Mouse (Mus musculus) forebrain, embryonic 10.5 days (tissue): ENCODE results near the gene Slc31a2. TPM values are rescaled to one million over a fixed set of nuclear protein-coding genes. Genes with fewer than 3 reads are reported as not detected.

Source experiments
- DNase-seq: peaks from one replicate; pipeline ENCODE4 v3.0.0-alpha.2; 2017; ENCODE audit warnings: low spot score; ENCODE audit errors: extremely low spot score
- H3K27ac ChIP-seq: fragments of 300-500 bp; sonication (generic); 2 replicates; pipeline ENCODE4 v1.5.1; 2016; ENCODE audit warnings: mild to moderate bottlenecking
- H3K27me3 ChIP-seq: fragments of 300-500 bp; sonication (generic); 2 replicates; pipeline ENCODE4 v1.6.1; 2016; ENCODE audit warnings: mild to moderate bottlenecking; ENCODE audit not compliant: poor library complexity, severe bottlenecking
- H3K36me3 ChIP-seq: fragments of 300-500 bp; sonication (generic); replicated peaks from 2 replicates; pipeline ENCODE4 v1.6.1; 2016; ENCODE audit warnings: mild to moderate bottlenecking, moderate library complexity
- H3K4me1 ChIP-seq: fragments of 300-500 bp; sonication (generic); 2 replicates; pipeline ENCODE4 v1.6.1; 2016
- H3K4me3 ChIP-seq: fragments of 300-500 bp; sonication (generic); 2 replicates; pipeline ENCODE4 v1.5.1; 2016; ENCODE audit warnings: mild to moderate bottlenecking, moderate library complexity
- H3K9me3 ChIP-seq: fragments of 300-500 bp; sonication (generic); 2 replicates; pipeline ENCODE4 v1.6.1; 2016; ENCODE audit warnings: mild to moderate bottlenecking, moderate library complexity
- WGBS: fragments of 180-500 bp; shearing (Covaris S2); methylation state at CpG from one replicate; pipeline ENCODE4 v1.1.7; 2016; 5-methylcytosine and 5-hydroxymethylcytosine counted together
- polyA plus RNA-seq: library from polyadenylated mRNA; unstranded; fragments of >200 nt; fragmentation: Nextera tagmentation; extraction: Ambion mirVana; gene quantifications from 2 replicates; pipeline ENCODE4 v1.2.1, GENCODE M21; 2016

The Slc31a2 gene
- polyA plus RNA-seq, 1 experiment from 2014 or later: 10.1 TPM

DNA sequence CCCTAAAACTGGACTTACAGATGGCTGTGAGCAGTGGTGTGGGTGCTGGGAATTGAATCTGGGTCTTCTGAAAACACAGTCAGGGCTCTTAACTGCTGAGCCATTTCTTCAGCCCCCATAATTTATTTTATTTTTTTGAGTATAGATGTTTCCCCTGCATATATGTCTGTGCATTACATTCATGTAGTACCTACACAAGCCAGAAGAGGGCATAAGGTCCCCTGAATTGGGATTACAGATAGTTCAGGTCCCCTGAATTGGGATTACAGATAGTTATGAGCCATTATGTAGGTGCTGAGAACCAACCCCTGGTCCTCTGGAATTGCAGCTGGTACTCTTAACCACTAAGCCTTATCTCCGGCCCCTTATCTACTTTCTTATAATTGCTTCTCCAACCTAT, 81.6 kb downstream of the Slc31a2 start:
- H3K9me3 ChIP-seq: no peaks in the 10 kb centered on the region
- H3K4me1 ChIP-seq: no peaks in the 10 kb centered on the region
- H3K27me3 ChIP-seq: no peaks in the 10 kb centered on the region
- no peak for DNase-seq
- 94% methylated on average over 1 of the region's 1 CpGs for WGBS
- peaks cover 26% of the 10 kb centered on the region for H3K36me3 ChIP-seq
- H3K4me3 ChIP-seq: no peak overlapping the region
- H3K27ac ChIP-seq: no peak overlapping the region

DNA sequence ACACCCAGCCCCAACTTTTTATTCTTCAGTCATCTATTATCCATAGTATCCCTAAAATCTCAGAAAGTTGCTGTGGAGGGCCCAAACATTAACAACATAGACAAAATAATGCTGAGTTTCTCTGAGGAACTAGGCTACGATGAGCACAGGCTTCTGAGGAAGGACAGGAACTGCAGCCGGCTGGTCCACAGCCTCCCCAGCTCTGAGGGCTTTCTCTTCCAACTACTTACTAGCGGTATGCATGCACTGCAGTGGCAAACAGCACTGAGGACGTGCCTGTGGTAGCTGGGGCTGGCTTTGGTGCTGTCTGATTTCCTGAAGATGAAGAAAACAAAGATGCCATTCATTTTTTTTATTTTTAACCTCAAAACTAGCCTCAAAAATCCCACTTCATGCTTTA, 83.5 kb downstream of the Slc31a2 start:
- H3K9me3 ChIP-seq: no peaks in the 10 kb centered on the region
- DNase-seq: no peak
- H3K36me3 ChIP-seq: peaks cover 27% of the 10 kb centered on the region
- no peak overlapping the region for H3K27ac ChIP-seq
- H3K4me3 ChIP-seq: no peak overlapping the region
- no peaks in the 10 kb centered on the region for H3K4me1 ChIP-seq
- 83% methylated on average over 4 of the region's 4 CpGs for WGBS
- H3K27me3 ChIP-seq: no peaks in the 10 kb centered on the region

DNA sequence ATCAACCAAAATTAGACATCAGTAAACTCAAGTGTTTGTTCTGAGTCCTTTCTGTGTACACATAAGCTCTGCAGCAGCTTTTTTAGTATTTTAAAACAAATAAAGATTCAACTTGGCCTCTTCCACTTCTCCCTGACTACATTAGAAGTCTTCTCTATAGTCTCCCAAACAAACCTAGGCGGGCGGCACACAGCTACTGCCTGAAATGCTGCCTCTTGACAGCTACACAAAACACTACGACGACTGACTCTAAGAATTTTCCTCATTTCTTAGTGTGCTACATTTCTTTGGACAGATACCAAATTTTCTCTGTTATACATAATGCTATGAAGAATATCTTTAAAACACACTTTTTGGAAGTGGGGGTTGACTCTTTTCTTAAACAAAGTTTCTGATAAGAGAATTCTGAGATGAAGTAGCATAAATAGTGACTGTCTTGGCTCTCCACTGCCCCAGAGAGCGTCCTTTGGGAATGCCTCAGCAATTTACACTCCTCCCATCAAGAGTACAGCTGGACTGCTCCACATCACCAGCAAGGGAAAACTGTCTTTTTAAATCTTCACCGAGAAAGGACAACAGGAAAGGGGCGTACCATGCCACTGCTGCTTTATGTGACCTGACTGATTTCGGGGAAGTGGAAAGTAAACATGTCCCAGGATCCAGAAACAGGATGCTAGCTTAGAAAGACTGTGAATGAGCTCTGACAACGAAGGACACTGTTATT, 85.4 kb downstream of the Slc31a2 start:
- no peak for DNase-seq

More for the DNA sequence above, 85.4 kb downstream of the Slc31a2 start:
- Histone ChIP-seq H3K36me3 (peaks cover 32% of the 10 kb centered on the region), H3K27ac (no peak overlapping the region), H3K9me3 (no peaks in the 10 kb centered on the region), H3K4me1 (no peaks in the 10 kb centered on the region), H3K4me3 (no peak overlapping the region), H3K27me3 (no peaks in the 10 kb centered on the region)
- 84% methylated on average over 9 of the region's 9 CpGs for WGBS

Other genes with a start within 250 kb of the Slc31a2 start
- gene Mup20, start 208.4 kb upstream of the Slc31a2 start, polyA plus RNA-seq: not detected in 2 replicates
- gene Mup3, start 175.2 kb upstream of the Slc31a2 start, polyA plus RNA-seq: not detected in 2 replicates
- gene Mup21, start 111.7 kb upstream of the Slc31a2 start, polyA plus RNA-seq: not detected in 2 replicates
- 19.7 and 22.1 TPM in 2 replicates for gene Zfp37, start 31.5 kb upstream of the Slc31a2 start, polyA plus RNA-seq
- 18.1 and 18.5 TPM in 2 replicates for gene Fkbp15, start 98.0 kb downstream of the Slc31a2 start, polyA plus RNA-seq
- 54.9 and 55.1 TPM in 2 replicates for gene Slc31a1, start 98.2 kb downstream of the Slc31a2 start, polyA plus RNA-seq
- gene Cdc26, start 146.1 kb downstream of the Slc31a2 start, polyA plus RNA-seq: 202 and 205 TPM in 2 replicates
- gene Prpf4, start 146.2 kb downstream of the Slc31a2 start, polyA plus RNA-seq: 37.8 and 38.3 TPM in 2 replicates
- gene Rnf183, start 172.7 kb downstream of the Slc31a2 start, polyA plus RNA-seq: 0.17 TPM in 1 of 2 replicates, not detected in the other
- gene Wdr31, start 208.3 kb downstream of the Slc31a2 start, polyA plus RNA-seq: 14.6 and 17.4 TPM in 2 replicates
- 1.1 and 1.4 TPM in 2 replicates for gene Bspry, start 217.5 kb downstream of the Slc31a2 start, polyA plus RNA-seq
- gene Hdhd3, start 240.9 kb downstream of the Slc31a2 start, polyA plus RNA-seq: 10.3 and 11.2 TPM in 2 replicates